23 mouse cellular contexts compared by ENCODE assay signal in the genomic region with DNA sequence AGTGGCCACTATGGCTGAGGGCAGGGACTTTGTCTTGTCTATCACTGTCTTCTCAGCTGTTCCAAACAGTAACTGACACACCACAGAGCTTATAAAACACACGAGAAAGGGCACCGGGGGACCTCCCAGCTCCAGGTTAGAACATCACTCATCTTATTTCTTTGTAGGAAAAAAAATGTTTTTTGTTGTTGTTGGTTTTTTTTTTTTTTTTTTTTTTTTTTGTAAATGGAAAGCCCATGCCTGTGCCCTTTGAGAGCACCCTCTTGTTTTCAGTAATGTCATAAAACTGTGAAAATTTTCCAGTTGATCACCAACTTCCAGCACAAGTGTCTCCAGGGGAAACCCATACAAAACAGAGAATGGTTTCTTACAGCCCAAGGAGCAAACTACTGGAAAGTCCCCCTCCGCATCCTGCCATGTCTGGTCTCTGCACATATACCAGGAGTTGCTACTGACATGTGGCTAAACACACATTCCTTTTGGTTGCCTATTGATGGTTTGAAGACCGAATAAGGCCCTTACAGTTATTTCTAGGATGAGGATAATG.
DNase-seq lines count a peak whose midpoint lies in the region; ATAC-seq and TF ChIP-seq lines count a peak whose summit lies in the region.
"Had no signal": no experiment of that assay in that cellular context is flagged by ENCODE, and none has a peak within 500 bp of the region (broad histone marks: within the 10 kb centered on the region; RNA-seq: fewer than 3 reads in every experiment).

No protein-coding gene starts in this region.

- 73% methylated on average over 4 of the region's 4 CpGs for WGBS in limb, embryonic 13.5 days
- 92% methylated on average over 4 of the region's 4 CpGs for WGBS in limb, embryonic 10.5 days
- WGBS in lung, postnatal 0 days: 72% methylated on average over 4 of the region's 4 CpGs

- no peaks in the 10 kb centered on the region for H3K27me3 ChIP-seq in limb, embryonic 13.5 days
- H3K27me3 ChIP-seq in limb, embryonic 10.5 days (ENCODE audit: low read depth, poor library complexity, severe bottlenecking): no peaks in the 10 kb centered on the region
- no peaks in the 10 kb centered on the region for H3K27me3 ChIP-seq in lung, postnatal 0 days (replicated peaks; ENCODE audit: insufficient read depth, low read length)
- H3K27me3 ChIP-seq: embryonic facial prominence, embryonic 15.5 days; forebrain, embryonic 12.5 days; hindbrain, embryonic 13.5 days; liver, embryonic 15.5 days; lung, embryonic 15.5 days; neural tube, embryonic 15.5 days had no signal

- H3K9me3 ChIP-seq in limb, embryonic 13.5 days: no peaks in the 10 kb centered on the region
- no peaks in the 10 kb centered on the region for H3K9me3 ChIP-seq in limb, embryonic 10.5 days (replicated peaks)
- no peaks in the 10 kb centered on the region for H3K9me3 ChIP-seq in lung, postnatal 0 days (ENCODE audit: low read length)
- H3K9me3 ChIP-seq: embryonic facial prominence, embryonic 15.5 days; forebrain, embryonic 12.5 days; G1E; hindbrain, embryonic 13.5 days; liver, embryonic 15.5 days; lung, embryonic 15.5 days; neural tube, embryonic 15.5 days had no signal

- no peak for DNase-seq in limb, embryonic 10.5 days (ENCODE audit: low spot score)
- peak; percentile 64 for DNase-seq in CD4-positive, CD25-positive, alpha-beta regulatory T cell, adult 2 months (ENCODE audit: low read depth, low spot score)
- DNase-seq in naive thymus-derived CD4-positive, alpha-beta T cell, adult 2 months (ENCODE audit: low read depth): peak; percentile 38
- DNase-seq in lung, postnatal 0 days (ENCODE audit: low spot score): no peak
- DNase-seq in lung, postnatal 14 days: no peak
- DNase-seq: cerebellum, adult 18-20 months; forebrain, postnatal 0 days; kidney, adult 11 months; kidney, postnatal 25 days; lung, postnatal 4 days; midbrain, embryonic 14.5 days; right cerebral cortex, postnatal 25 days had no signal

- no peak for TF ChIP-seq CTCF in lung, postnatal 0 days (IDR thresholded peaks at IDR 0.05)

- no peak overlapping the region for H3K4me2 ChIP-seq in limb, embryonic 13.5 days (replicated peaks)
- no peak overlapping the region for H3K4me2 ChIP-seq in lung, postnatal 0 days (replicated peaks; ENCODE audit: low read depth, low read length)
- H3K4me2 ChIP-seq: embryonic facial prominence, embryonic 15.5 days; forebrain, embryonic 12.5 days; heart, embryonic 11.5 days; hindbrain, embryonic 13.5 days; liver, embryonic 15.5 days; lung, embryonic 15.5 days; neural tube, embryonic 15.5 days had no signal

- peak overlapping the region; percentile 58; the same call in 1 of the 2 replicates for H3K27ac ChIP-seq in limb, embryonic 13.5 days
- no peak overlapping the region for H3K27ac ChIP-seq in limb, embryonic 10.5 days
- no peak overlapping the region for H3K27ac ChIP-seq in lung, postnatal 0 days (ENCODE audit: low read length)
- H3K27ac ChIP-seq: embryonic facial prominence, embryonic 15.5 days; forebrain, embryonic 12.5 days; hindbrain, embryonic 13.5 days; left cerebral cortex, adult 2 months; liver, embryonic 15.5 days; lung, embryonic 15.5 days; neural tube, embryonic 15.5 days had no signal

- TF ChIP-seq EP300 in lung, postnatal 0 days (IDR thresholded peaks at IDR 0.05): no peak

- peaks cover 18% of the 10 kb centered on the region for H3K4me1 ChIP-seq in limb, embryonic 13.5 days
- H3K4me1 ChIP-seq in limb, embryonic 10.5 days: peaks cover 10% of the 10 kb centered on the region; the same call in 1 of the 2 replicates
- no peaks in the 10 kb centered on the region for H3K4me1 ChIP-seq in lung, postnatal 0 days (ENCODE audit: insufficient read depth, low read depth, low read length)
- H3K4me1 ChIP-seq: forebrain, embryonic 12.5 days had no signal

- peaks cover 4% of the 10 kb centered on the region; the same call in 1 of the 2 replicates for H3K36me3 ChIP-seq in limb, embryonic 13.5 days
- H3K36me3 ChIP-seq in limb, embryonic 10.5 days: 0 out of 2 replicates have a peak, but pooled peaks cover 3% of the 10 kb centered on the region
- no peaks in the 10 kb centered on the region for H3K36me3 ChIP-seq in lung, postnatal 0 days (ENCODE audit: insufficient read depth, low read length)
- H3K36me3 ChIP-seq: embryonic facial prominence, embryonic 15.5 days; forebrain, embryonic 12.5 days; G1E; hindbrain, embryonic 13.5 days; liver, embryonic 15.5 days; lung, embryonic 15.5 days; neural tube, embryonic 15.5 days had no signal

- ATAC-seq in limb, embryonic 13.5 days (ENCODE audit: low FRiP score, low read depth): no peak
- ATAC-seq in activated CD4-positive, CD25-positive, alpha-beta regulatory T cell, adult 4 months: peak; percentile 50
- ATAC-seq in lung, postnatal 0 days: no peak
- ATAC-seq: forebrain, postnatal 0 days had no signal

- H3K4me3 ChIP-seq in limb, embryonic 13.5 days: no peak overlapping the region
- no peak overlapping the region for H3K4me3 ChIP-seq in limb, embryonic 10.5 days
- no peak overlapping the region for H3K4me3 ChIP-seq in lung, postnatal 0 days (ENCODE audit: low read depth, low read length)
- H3K4me3 ChIP-seq: embryonic facial prominence, embryonic 15.5 days; forebrain, embryonic 12.5 days; hindbrain, embryonic 13.5 days; left cerebral cortex, adult 2 months; liver, embryonic 15.5 days; lung, embryonic 15.5 days; neural tube, embryonic 15.5 days had no signal

- H3K9ac ChIP-seq in limb, embryonic 13.5 days: no peak overlapping the region
- no peak overlapping the region for H3K9ac ChIP-seq in lung, postnatal 0 days (replicated peaks; ENCODE audit: low read depth)
- H3K9ac ChIP-seq: embryonic facial prominence, embryonic 15.5 days; forebrain, embryonic 12.5 days; forebrain, postnatal 0 days; hindbrain, embryonic 13.5 days; liver, embryonic 15.5 days; lung, embryonic 15.5 days; neural tube, embryonic 15.5 days had no signal

Comparison
In these comparisons a context has a peak if more than half of its experiments do, and no peak if none do; other contexts are left out.
1. DNase-seq: peak in CD4-positive, CD25-positive, alpha-beta regulatory T cell, adult 2 months (single experiment) and naive thymus-derived CD4-positive, alpha-beta T cell, adult 2 months (single experiment); none in limb, embryonic 10.5 days (single experiment), lung, postnatal 0 days (single experiment) and lung, postnatal 14 days (single experiment).